Mouse (Mus musculus) heart, adult 9 months (tissue): ENCODE measurements at regions not wholly inside any gene's neighbourhood (a gene's known extent, or its start where the extent isn't known, plus 50 kb on each side); places are given as distances from the start of the nearest gene placed in this dataset.
"Not testable (repeated sequence)": the region's sequence is repeated elsewhere in the genome, so short reads cannot be mapped to it uniquely, and the experiment has no call there.

Experiments used
- DNase-seq, 2 experiments: peaks; one replicate each; pipeline ENCODE4 v3.0.0; 2022; ENCODE audit warnings: low spot score in 2 of 2

GRCm38 (mm10) chr10:95773425-95773980 lies 69.2 kb downstream of the Gm33543 start:
- DNase-seq, result peak; percentile 86 to 87

DNA sequence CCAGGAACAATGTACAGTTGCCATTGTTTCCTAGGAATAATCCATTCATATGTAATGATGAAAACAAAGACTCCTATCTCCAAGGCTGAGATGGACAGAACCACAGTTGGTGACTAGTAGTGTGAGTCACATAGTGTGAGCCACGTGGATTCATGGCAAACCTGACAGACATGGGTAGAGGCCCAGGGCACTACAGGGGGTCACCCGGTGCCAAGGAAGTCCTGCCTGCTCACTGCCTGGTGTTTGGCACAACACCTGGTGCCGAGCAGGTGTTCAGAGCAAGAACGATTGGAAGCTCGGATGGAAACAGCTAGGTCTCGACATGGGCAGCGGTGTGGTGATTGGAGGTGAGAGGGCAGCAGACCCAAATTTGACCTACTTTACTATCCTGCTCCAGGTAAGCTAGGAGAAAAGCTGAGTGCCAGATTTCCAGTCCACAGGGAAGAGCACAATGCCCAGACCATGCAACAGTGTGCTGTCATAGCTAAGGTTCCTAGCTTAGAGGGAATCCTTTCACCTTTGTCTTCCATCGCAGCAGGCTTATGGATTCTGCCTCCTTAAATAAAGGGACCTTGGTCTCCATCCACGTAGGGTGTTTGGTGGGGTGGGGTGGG lies 69.8 kb downstream of the Gm33543 start:
- peak in 1 of 2 experiments; percentile 19 for DNase-seq

- no peak for DNase-seq
Observed at GRCm38 (mm10) chr10:95768974-95769373, 73.8 kb downstream of the Gm33543 start.

GRCm38 (mm10) chr10:95767526-95768161 lies 75.1 kb downstream of the Gm33543 start:
- DNase-seq, result no peak

- no peak for DNase-seq
Observed at GRCm38 (mm10) chr10:95764129-95764528, 78.6 kb downstream of the Gm33543 start.

- DNase-seq, result no peak
Observed at GRCm38 (mm10) chr10:95762632-95763031, 80.1 kb downstream of the Gm33543 start.

GRCm38 (mm10) chr10:95761969-95762368 lies 80.8 kb downstream of the Gm33543 start:
- DNase-seq, result no peak

GRCm38 (mm10) chr10:95760121-95760870 lies 82.4 kb downstream of the Gm33543 start:
- no peak for DNase-seq

DNA sequence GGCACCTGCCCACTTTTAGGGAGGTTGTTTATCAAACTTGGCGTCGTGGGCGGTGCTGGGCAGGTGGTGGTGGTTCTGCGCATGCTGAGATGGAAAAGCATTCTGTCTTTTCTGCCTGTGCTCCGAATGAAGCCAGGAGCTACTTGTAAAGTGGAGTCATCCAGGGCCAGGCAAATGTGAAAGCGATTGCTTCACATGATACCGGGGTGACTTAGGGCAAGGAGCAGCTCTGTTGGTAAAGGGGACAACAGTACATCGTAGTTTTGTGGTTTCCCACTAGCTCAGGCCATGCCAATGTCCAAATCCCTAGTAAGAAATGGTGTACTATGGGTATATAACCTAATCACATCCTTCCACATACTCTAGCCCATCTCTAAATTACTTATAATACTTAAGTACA lies 84.5 kb downstream of the Gm33543 start:
- DNase-seq, result no peak

GRCm38 (mm10) chr10:95755429-95755828 lies 82.2 kb upstream of the Anapc15-ps start:
- DNase-seq, result no peak

DNA sequence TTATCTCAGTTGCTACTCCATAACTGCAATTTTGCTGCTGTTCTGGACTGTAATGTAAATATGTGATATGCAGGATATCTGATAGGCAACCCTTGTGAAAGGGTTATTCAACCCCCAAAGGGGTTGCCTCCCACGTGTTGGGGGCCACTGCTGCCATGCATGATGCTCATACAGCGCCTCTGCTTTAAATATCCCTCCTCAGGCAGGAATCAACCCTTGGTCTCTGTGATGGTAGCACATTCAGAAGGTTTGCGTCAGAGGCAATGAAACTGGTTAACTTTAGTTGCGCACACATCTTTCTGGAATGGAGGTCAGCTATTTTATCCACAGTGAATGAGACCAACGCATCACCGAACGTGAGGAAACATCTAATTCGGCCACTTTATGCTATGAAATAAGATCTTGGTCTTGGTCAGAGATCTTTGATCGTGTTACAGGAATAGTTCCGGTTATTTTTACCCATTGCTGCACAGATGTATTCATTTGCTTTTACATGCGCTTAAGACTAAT lies 80.2 kb upstream of the Anapc15-ps start:
- no peak for DNase-seq

DNA sequence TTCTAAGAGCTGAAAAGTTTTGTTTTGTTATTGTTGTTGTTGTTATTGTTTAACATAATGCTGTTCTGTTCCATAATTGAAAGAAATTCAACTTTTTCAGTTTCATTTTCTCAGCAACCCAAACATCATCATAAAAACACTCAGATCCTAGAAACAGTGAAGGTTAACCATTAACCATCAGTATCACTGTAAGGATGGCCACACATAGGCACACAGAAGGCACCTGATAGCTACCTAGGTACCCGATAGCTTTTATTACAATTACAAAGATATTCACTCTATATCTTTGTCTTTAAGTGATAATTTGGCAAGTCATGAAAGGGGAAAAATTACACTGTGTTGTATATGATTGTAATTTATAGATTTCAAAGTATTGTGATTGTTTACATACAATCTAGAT lies 75.1 kb upstream of the Anapc15-ps start:
- DNase-seq, result no peak

GRCm38 (mm10) chr10:95747939-95748338 lies 74.7 kb upstream of the Anapc15-ps start:
- DNase-seq, result no peak

DNA sequence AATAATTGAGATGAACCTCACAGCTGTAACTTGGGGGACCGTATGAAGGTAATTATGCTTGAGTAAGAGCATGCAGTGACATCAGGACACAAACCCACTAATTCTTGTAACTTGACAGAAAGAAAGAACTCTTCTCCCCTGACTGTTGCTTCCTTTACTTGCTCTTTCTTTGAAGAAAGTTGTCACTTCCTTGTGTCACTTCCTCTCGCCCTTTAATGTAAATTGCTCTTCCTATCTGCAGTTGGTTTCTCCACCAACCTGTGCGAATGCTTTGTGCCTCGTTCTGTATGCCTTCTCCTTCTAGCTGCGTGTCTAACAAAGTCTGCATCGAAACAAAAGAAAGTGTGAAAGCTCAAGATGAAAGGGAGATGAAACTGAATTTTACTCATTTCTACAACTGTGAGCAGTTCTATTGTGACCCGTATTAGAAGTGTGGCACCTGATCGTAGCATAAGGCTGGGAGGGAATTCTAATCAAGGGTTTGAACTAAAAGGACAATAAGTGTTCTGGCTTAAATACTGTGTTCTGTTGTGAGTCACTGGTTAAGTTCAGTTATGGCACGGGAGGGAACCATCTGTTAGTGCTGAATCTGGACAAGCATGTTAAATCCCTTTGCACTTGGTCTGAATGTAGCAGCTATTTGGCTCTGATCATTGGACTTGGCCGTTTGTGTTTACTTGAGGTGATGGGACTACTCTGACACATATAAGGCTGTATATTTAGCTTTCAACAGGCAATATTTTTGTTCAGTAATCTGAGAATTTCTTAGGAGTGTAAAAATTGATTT lies 72.8 kb upstream of the Anapc15-ps start:
- DNase-seq, result no peak

DNA sequence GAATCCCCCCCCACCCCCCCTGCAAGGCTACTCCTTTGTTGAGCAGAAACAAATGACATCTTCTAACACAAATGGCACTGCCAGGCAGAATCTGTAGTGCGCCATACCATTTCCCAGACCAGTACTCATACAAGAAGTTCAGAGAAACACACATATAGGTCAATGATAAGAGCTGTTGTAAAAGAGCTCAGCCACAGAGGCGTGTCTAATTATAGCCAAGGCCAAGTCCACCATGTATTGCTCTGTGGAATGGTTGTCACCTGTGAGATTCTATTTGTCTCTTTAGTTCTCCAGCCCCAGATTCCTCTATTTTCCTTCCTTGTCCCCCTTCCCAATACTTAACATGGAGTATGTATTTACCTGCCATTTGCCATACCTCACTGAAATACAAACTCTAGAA lies 72.0 kb upstream of the Anapc15-ps start:
- DNase-seq, result no peak

DNA sequence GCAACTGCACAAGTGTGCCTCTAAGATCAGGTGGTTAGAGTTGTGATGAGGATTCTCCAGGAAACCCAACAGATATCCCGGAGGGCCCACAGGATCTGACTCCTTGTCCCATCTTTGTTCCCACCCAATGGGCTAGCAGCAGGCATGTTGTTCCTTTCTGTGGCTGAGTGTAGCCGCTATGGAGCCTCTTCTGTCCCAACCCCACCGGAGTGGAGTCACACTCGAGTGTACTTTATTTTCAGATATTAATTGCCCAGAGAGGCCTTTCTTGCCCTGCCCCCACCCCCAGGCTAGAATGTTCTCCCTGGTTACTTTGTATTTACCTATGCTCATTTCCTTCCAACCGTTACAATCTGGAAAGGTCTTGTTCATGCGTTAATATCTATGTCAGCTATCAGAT lies 70.4 kb upstream of the Anapc15-ps start:
- DNase-seq, result no peak

DNA sequence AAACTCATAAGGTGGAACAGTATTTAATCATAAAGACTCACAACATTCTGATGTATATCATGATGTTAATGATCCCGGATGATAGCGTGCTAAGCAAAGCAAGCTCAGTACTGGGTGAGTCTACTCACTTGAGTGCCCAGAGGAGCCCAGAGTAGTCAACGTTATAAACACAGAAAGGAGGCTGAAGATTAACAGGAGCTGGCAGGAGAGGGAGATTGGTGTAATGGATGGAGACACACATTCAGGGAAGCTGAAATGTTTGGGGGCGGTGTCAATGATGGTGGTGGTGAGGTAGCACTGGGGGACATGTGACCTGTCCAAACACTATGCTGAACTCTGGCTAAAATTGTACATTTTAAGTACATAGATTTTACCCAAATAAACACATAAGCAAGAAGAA lies 66.2 kb upstream of the Anapc15-ps start:
- DNase-seq, result no peak

DNA sequence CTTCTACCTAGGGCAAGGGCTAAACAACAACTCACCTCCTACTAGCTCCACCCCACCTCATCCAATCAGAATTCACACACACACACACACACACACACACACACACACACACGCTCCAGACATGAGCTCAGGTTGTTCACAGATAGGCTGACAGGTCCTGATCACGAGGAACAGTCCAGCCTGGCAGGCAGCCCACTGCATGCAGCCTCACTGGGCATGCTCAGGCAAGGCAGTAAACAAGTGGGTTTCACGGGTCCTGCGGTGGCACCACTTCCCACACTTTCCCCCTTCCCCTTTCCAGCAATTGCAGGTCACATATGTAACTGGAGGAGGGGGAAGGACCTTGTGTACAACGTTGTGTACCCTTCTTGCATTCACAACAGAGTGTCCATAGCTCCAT lies 63.5 kb upstream of the Anapc15-ps start:
- not testable (repeated sequence) for DNase-seq

- DNase-seq, result no peak
Observed at GRCm38 (mm10) chr10:95731001-95731400, 57.8 kb upstream of the Anapc15-ps start.

GRCm38 (mm10) chr10:95729890-95730289 lies 56.6 kb upstream of the Anapc15-ps start:
- no peak for DNase-seq

DNA sequence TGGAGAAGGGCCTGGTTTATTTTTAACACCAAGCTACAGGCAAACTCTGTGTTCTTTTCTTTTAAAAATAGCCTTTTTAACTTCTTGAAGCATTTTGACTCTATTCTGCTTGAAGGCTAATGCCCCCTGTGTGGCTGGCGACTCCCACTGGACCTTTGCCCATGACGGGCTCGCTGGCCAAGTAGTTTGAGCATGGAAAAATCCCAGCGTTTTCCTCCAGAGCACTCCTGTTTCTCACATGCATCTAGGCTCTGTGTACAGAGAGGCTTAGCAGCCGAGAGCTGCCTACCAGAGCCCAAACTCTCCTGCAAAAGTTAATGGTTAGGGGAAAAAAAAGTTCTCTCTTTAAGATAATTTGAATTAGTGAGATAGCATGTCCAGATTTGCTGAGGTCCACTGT lies 52.7 kb upstream of the Anapc15-ps start:
- peak; percentile 40 to 51 for DNase-seq

DNA sequence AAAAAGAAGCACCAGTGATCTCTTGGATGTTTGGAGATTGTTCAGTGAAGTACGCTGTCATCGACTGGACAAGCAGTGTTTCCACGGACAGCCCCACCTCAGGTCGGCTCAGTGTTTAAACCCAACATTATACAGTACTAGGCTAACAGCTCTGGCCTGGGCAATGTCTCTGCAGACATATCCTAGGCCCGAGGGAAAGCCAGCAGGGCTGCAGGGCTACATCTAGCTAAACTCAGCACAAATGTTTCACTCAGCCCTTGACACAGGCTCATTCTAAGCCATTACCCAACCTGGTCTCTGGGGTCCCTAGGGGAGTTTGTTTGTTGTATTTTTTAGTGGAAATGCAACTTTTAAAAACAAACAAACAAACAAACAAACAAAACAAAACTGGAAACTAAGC lies 52.1 kb upstream of the Anapc15-ps start:
- no peak for DNase-seq
